Mouse (Mus musculus): ENCODE measurements around the gene Srrm1. TPM values are rescaled to one million over a fixed set of nuclear protein-coding genes. Genes with fewer than 3 reads are reported as not detected.

Srrm1 gene
- polyA plus RNA-seq, 1 experiment = 41.3 TPM

GRCm38 (mm10) chr4:135293813-135294212, 59.3 kb downstream of the Srrm1 start:
- Histone ChIP-seq H3K27me3 (ENCODE audit: control insufficient read depth, insufficient read depth, insufficient read length) (no peaks in the 10 kb centered on the region), H3K4me2 (ENCODE audit: low read depth) (no peak overlapping the region), H3ac (ENCODE audit: control insufficient read depth, insufficient read length) (no peak overlapping the region), H3K4me3 (no peak overlapping the region), H3K79me2 (ENCODE audit: control insufficient read depth, insufficient read depth) (no peaks in the 10 kb centered on the region), H3K36me3 (ENCODE audit: control insufficient read depth, insufficient read depth) (no peaks in the 10 kb centered on the region)
- TF ChIP-seq POLR2A (IDR thresholded peaks at IDR 0.05; ENCODE audit: insufficient read length, low read depth) (no peak), MYOG (IDR thresholded peaks at IDR 0.05; ENCODE audit: control insufficient read depth in 1 of 3, insufficient read depth in 1 of 3, insufficient read length in 2 of 3, low read depth in 2 of 3) (no peak), MYOD1 (IDR thresholded peaks at IDR 0.05; ENCODE audit: control insufficient read depth in 1 of 3, insufficient read length in 2 of 3, low read depth in 2 of 3) (no peak), REST (IDR thresholded peaks at IDR 0.05; ENCODE audit: insufficient read depth, insufficient read length) (no peak), E2F4 (IDR thresholded peaks at IDR 0.05; ENCODE audit: insufficient read depth) (no peak), POLR2AphosphoS2 (IDR thresholded peaks at IDR 0.05; ENCODE audit: insufficient read length, low read depth) (no peak), TCF12 (IDR thresholded peaks at IDR 0.05; ENCODE audit: insufficient read depth, poor library complexity, severe bottlenecking) (no peak), USF1 (IDR thresholded peaks at IDR 0.05; ENCODE audit: low read depth) (no peak), CEBPB (IDR thresholded peaks at IDR 0.05; ENCODE audit: insufficient read depth, poor library complexity, severe bottlenecking) (no peak), MAX (IDR thresholded peaks at IDR 0.05; ENCODE audit: low read depth) (no peak)

GRCm38 (mm10) chr4:135292477-135293089, 60.5 kb downstream of the Srrm1 start:
- no peak overlapping the region for H3ac ChIP-seq (ENCODE audit: control insufficient read depth, insufficient read length)
- H3K79me2 ChIP-seq (ENCODE audit: control insufficient read depth, insufficient read depth) = no peaks in the 10 kb centered on the region
- no peaks in the 10 kb centered on the region for H3K27me3 ChIP-seq (ENCODE audit: control insufficient read depth, insufficient read depth, insufficient read length)
- peak overlapping the region; percentile 9 for H3K4me3 ChIP-seq
- H3K4me2 ChIP-seq (ENCODE audit: low read depth) = peak overlapping the region; percentile 81
- TF ChIP-seq E2F4 (IDR thresholded peaks at IDR 0.05; ENCODE audit: insufficient read depth) (no peak), MAX (IDR thresholded peaks at IDR 0.05; ENCODE audit: low read depth) (no peak), TCF12 (IDR thresholded peaks at IDR 0.05; ENCODE audit: insufficient read depth, poor library complexity, severe bottlenecking) (no peak), MYOG (IDR thresholded peaks at IDR 0.05; ENCODE audit: control insufficient read depth in 1 of 3, insufficient read depth in 1 of 3, insufficient read length in 2 of 3, low read depth in 2 of 3) (no peak), POLR2A (IDR thresholded peaks at IDR 0.05; ENCODE audit: insufficient read length, low read depth) (no peak), USF1 (IDR thresholded peaks at IDR 0.05; ENCODE audit: low read depth) (peak; percentile 93), CEBPB (IDR thresholded peaks at IDR 0.05; ENCODE audit: insufficient read depth, poor library complexity, severe bottlenecking) (no peak), SRF (IDR thresholded peaks at IDR 0.05; ENCODE audit: control insufficient read depth, insufficient read length, low read depth) (no peak)
- no peaks in the 10 kb centered on the region for H3K36me3 ChIP-seq (ENCODE audit: control insufficient read depth, insufficient read depth)

GRCm38 (mm10) chr4:135291841-135292240, 61.3 kb downstream of the Srrm1 start:
- Histone ChIP-seq H3K79me2 (ENCODE audit: control insufficient read depth, insufficient read depth) (no peaks in the 10 kb centered on the region), H3ac (ENCODE audit: control insufficient read depth, insufficient read length) (no peak overlapping the region), H3K27me3 (ENCODE audit: control insufficient read depth, insufficient read depth, insufficient read length) (no peaks in the 10 kb centered on the region), H3K4me3 (peak overlapping the region; percentile 9), H3K36me3 (ENCODE audit: control insufficient read depth, insufficient read depth) (no peaks in the 10 kb centered on the region), H3K4me2 (ENCODE audit: low read depth) (peak overlapping the region; percentile 81)
- no peak for TF ChIP-seq MYOG (IDR thresholded peaks at IDR 0.05; ENCODE audit: control insufficient read depth in 1 of 3, insufficient read depth in 1 of 3, insufficient read length in 2 of 3, low read depth in 2 of 3)
- no peak for TF ChIP-seq POLR2AphosphoS2 (IDR thresholded peaks at IDR 0.05; ENCODE audit: insufficient read length, low read depth)
- TF ChIP-seq TCF12 (IDR thresholded peaks at IDR 0.05; ENCODE audit: insufficient read depth, poor library complexity, severe bottlenecking) = no peak
- TF ChIP-seq CEBPB (IDR thresholded peaks at IDR 0.05; ENCODE audit: insufficient read depth, poor library complexity, severe bottlenecking) = no peak
- no peak for TF ChIP-seq REST (IDR thresholded peaks at IDR 0.05; ENCODE audit: insufficient read depth, insufficient read length)
- TF ChIP-seq POLR2A (IDR thresholded peaks at IDR 0.05; ENCODE audit: insufficient read length, low read depth) = no peak
- no peak for TF ChIP-seq MAX (IDR thresholded peaks at IDR 0.05; ENCODE audit: low read depth)
- TF ChIP-seq USF1 (IDR thresholded peaks at IDR 0.05; ENCODE audit: low read depth) = no peak
- no peak for TF ChIP-seq MYOD1 (IDR thresholded peaks at IDR 0.05; ENCODE audit: control insufficient read depth in 1 of 3, insufficient read length in 2 of 3, low read depth in 2 of 3)
- TF ChIP-seq SRF (IDR thresholded peaks at IDR 0.05; ENCODE audit: control insufficient read depth, insufficient read length, low read depth) = no peak
- no peak for TF ChIP-seq E2F4 (IDR thresholded peaks at IDR 0.05; ENCODE audit: insufficient read depth)
- no peak for TF ChIP-seq TCF3 (IDR thresholded peaks at IDR 0.05; ENCODE audit: insufficient read length, low read depth)

- Histone ChIP-seq H3ac (ENCODE audit: control insufficient read depth, insufficient read length) (no peak overlapping the region), H3K27me3 (ENCODE audit: control insufficient read depth, insufficient read depth, insufficient read length) (no peaks in the 10 kb centered on the region), H3K4me3 (no peak overlapping the region), H3K36me3 (ENCODE audit: control insufficient read depth, insufficient read depth) (no peaks in the 10 kb centered on the region), H3K4me2 (ENCODE audit: low read depth) (no peak overlapping the region), H3K79me2 (ENCODE audit: control insufficient read depth, insufficient read depth) (no peaks in the 10 kb centered on the region)
- no peak for TF ChIP-seq SRF (IDR thresholded peaks at IDR 0.05; ENCODE audit: control insufficient read depth, insufficient read length, low read depth)
- no peak for TF ChIP-seq CEBPB (IDR thresholded peaks at IDR 0.05; ENCODE audit: insufficient read depth, poor library complexity, severe bottlenecking)
- TF ChIP-seq REST (IDR thresholded peaks at IDR 0.05; ENCODE audit: insufficient read depth, insufficient read length) = no peak
- TF ChIP-seq MYOG (IDR thresholded peaks at IDR 0.05; ENCODE audit: control insufficient read depth in 1 of 3, insufficient read depth in 1 of 3, insufficient read length in 2 of 3, low read depth in 2 of 3) = no peak
- no peak for TF ChIP-seq TCF12 (IDR thresholded peaks at IDR 0.05; ENCODE audit: insufficient read depth, poor library complexity, severe bottlenecking)
Observed at GRCm38 (mm10) chr4:135291199-135291598, 61.9 kb downstream of the Srrm1 start.

GRCm38 (mm10) chr4:135287975-135288374, 65.1 kb downstream of the Srrm1 start:
- H3K4me2 ChIP-seq (ENCODE audit: low read depth) = peak overlapping the region; percentile 67
- H3ac ChIP-seq (ENCODE audit: control insufficient read depth, insufficient read length) = no peak overlapping the region
- H3K36me3 ChIP-seq (ENCODE audit: control insufficient read depth, insufficient read depth) = no peaks in the 10 kb centered on the region
- TF ChIP-seq CEBPB (IDR thresholded peaks at IDR 0.05; ENCODE audit: insufficient read depth, poor library complexity, severe bottlenecking) (no peak), E2F4 (IDR thresholded peaks at IDR 0.05; ENCODE audit: insufficient read depth) (no peak), POLR2A (IDR thresholded peaks at IDR 0.05; ENCODE audit: insufficient read length, low read depth) (no peak), SRF (IDR thresholded peaks at IDR 0.05; ENCODE audit: control insufficient read depth, insufficient read length, low read depth) (no peak), TCF3 (IDR thresholded peaks at IDR 0.05; ENCODE audit: insufficient read length, low read depth) (no peak), MYOG (IDR thresholded peaks at IDR 0.05; ENCODE audit: control insufficient read depth in 1 of 3, insufficient read depth in 1 of 3, insufficient read length in 2 of 3, low read depth in 2 of 3) (no peak), MYOD1 (IDR thresholded peaks at IDR 0.05; ENCODE audit: control insufficient read depth in 1 of 3, insufficient read length in 2 of 3, low read depth in 2 of 3) (no peak), USF1 (IDR thresholded peaks at IDR 0.05; ENCODE audit: low read depth) (no peak), TCF12 (IDR thresholded peaks at IDR 0.05; ENCODE audit: insufficient read depth, poor library complexity, severe bottlenecking) (no peak), POLR2AphosphoS2 (IDR thresholded peaks at IDR 0.05; ENCODE audit: insufficient read length, low read depth) (no peak), MAX (IDR thresholded peaks at IDR 0.05; ENCODE audit: low read depth) (no peak), REST (IDR thresholded peaks at IDR 0.05; ENCODE audit: insufficient read depth, insufficient read length) (no peak)
- H3K4me3 ChIP-seq = no peak overlapping the region
- no peaks in the 10 kb centered on the region for H3K79me2 ChIP-seq (ENCODE audit: control insufficient read depth, insufficient read depth)
- no peaks in the 10 kb centered on the region for H3K27me3 ChIP-seq (ENCODE audit: control insufficient read depth, insufficient read depth, insufficient read length)
